Mouse (Mus musculus) right cerebral cortex, postnatal 36 days (tissue): ENCODE results near the gene Olfr1388.
"Not testable (repeated sequence)": the region's sequence is repeated elsewhere in the genome, so short reads cannot be mapped to it uniquely, and the experiment has no call there.

Experiments
- DNase-seq, 2 experiments: peaks; one replicate each; pipeline ENCODE4 v3.0.0; 2022; ENCODE audit warnings: low spot score in 2 of 2, mixed read lengths in 1 of 2

Gene Olfr1388

GRCm38 (mm10) chr11:49436411-49436810 is at the start of gene Olfr1388:
Olfr1388 (plus strand) TSS chr11:49436624.
- DNase-seq, result no peak

DNA sequence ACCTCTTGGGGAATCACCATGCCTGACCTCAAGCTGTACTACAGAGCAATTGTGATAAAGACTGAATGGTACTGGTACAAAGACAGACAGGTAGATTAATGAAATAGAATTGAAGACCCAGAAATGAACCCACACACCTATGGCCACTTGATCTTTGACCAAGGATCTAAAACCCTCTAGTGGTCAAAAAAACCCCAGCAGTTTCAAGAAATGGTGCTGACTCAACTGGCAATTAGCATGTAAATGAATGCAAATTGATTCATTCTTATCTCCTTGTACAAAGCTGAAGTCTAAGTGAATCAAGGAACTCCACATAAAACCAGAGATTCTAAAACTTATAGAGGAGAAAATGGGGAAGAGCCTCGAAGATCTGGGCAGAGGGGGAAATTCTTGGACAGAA is 43.7 kb upstream of the Olfr1388 start:
- DNase-seq, result not testable (repeated sequence)

- DNase-seq, result no peak
These were observed 29.6 kb upstream of the Olfr1388 start for GRCm38 (mm10) chr11:49406784-49407183.

DNA sequence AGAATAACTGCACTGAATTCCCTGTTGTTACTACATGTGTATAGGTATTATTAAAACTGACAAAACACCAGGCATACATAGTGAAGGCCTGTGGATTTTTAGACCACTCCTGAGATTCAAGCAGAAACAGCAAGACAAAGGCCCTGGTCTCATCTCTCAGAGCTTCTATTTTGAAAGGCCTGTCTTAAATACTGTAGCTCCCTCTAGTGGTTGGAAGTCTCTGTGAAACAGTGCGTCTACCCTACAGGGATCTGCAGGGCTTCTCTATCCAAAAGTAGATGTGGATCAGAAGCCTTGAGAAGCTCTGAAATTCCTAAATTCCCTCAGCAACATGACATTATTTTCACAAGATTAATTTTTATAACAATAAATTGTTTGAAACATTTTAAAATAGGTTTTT is 25.9 kb upstream of the Olfr1388 start:
- peak in 1 of 2 experiments; percentile 22 for DNase-seq

GRCm38 (mm10) chr11:49422767-49423166 is 13.7 kb upstream of the Olfr1388 start, which contains the start of gene Olfr1389:
Olfr1389 (plus strand) TSS chr11:49423067.
- no peak for DNase-seq

DNA sequence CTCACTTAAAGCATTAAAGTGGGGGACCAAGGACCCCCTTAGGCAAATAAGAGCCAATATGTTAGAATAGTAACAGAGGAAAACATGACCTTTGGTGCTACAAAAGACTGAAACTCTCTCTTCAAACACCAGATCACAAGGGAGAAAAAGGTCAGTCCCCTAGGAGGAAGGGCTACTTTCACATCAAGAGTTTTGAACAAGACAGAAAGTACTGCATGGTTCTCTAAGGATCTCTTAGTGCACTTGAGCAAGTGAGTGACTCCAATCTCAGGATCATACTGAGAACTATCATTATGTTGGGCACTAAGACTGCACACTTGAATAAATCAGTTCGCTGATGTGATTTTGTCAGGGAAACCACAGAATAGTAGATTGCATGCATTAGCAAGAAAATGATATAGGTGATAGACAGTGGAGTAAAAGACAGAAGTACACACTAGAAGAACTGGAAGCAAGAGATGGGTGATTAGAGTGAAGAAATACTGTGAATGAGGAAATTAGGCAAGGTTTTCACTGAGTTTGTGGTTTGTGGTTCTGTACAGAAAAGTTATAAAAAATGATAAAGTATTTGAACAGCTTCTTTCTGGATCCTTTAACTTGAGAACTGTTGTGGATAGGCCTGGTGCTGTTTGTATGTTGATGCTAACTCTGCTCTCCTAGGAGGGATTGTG is 11.0 kb upstream of the Olfr1388 start:
- no peak for DNase-seq

- no peak for DNase-seq
These were observed 6.8 kb upstream of the Olfr1388 start for GRCm38 (mm10) chr11:49429641-49430040.

- no peak for DNase-seq
These were observed 18.6 kb downstream of the Olfr1388 start, which contains the start of gene Olfr1387 for GRCm38 (mm10) chr11:49455043-49455442. Olfr1387 (plus strand) TSS chr11:49455343.

GRCm38 (mm10) chr11:49464746-49465145 is 28.3 kb downstream of the Olfr1388 start, which contains the start of gene Olfr1386:
Olfr1386 (plus strand) TSS chr11:49465046.
- not testable (repeated sequence) for DNase-seq

- no peak for DNase-seq
These were observed 49.5 kb downstream of the Olfr1388 start for GRCm38 (mm10) chr11:49485973-49486372.

- DNase-seq, result not testable (repeated sequence)
These were observed 52.3 kb downstream of the Olfr1388 start, which contains the start of gene Olfr1385 for GRCm38 (mm10) chr11:49488770-49489169. Olfr1385 (plus strand) TSS chr11:49489070.
